Mouse (Mus musculus) CH12.LX (cell line): Measurements from ENCODE around the gene Vil1.

ENCODE experiments used
- CHD1 ChIP-seq: IDR thresholded peaks from 2 replicates; pipeline ENCODE4 v1.6.1; 2012; ENCODE audit warnings: low read depth, low read length, improper control_type of control experiment, inconsistent platforms
- CTCF ChIP-seq, 2 experiments: IDR thresholded peaks in 1 of 2; conservative IDR thresholded peaks in 1 of 2; 2 replicates each; pipeline ENCODE4 v1.5.1; 2011 to 2012; ENCODE audit warnings: low read depth in 2 of 2, low read length in 2 of 2, improper control_type of control experiment in 1 of 2, inconsistent platforms in 1 of 2, mild to moderate bottlenecking in 1 of 2, moderate library complexity in 1 of 2
- ELF1 ChIP-seq: IDR thresholded peaks from 2 replicates; pipeline ENCODE4 v1.6.1; 2014; ENCODE audit warnings: low read depth, mild to moderate bottlenecking, inconsistent platforms, low read length, improper control_type of control experiment
- EP300 ChIP-seq: IDR thresholded peaks from 2 replicates; pipeline ENCODE4 v1.6.1; 2011; ENCODE audit warnings: low read length, improper control_type of control experiment
- MAFK ChIP-seq: IDR thresholded peaks from 2 replicates; pipeline ENCODE4 v1.6.1; 2011; ENCODE audit warnings: low read length, improper control_type of control experiment; ENCODE audit not compliant: insufficient replicate concordance
- MAX ChIP-seq: IDR thresholded peaks from 2 replicates; pipeline ENCODE4 v1.6.1; 2011; ENCODE audit warnings: low read length, improper control_type of control experiment
- MXI1 ChIP-seq: IDR thresholded peaks from 2 replicates; pipeline ENCODE4 v1.6.1; 2011; ENCODE audit warnings: mild to moderate bottlenecking, low read depth, low read length, improper control_type of control experiment
- POLR2A ChIP-seq: IDR thresholded peaks from 2 replicates; pipeline ENCODE4 v1.6.1; 2011; ENCODE audit warnings: low read depth, mild to moderate bottlenecking, improper control_type of control experiment, low read length
- SIN3A ChIP-seq: IDR thresholded peaks from 2 replicates; pipeline ENCODE4 v1.6.1; 2012; ENCODE audit warnings: low read length, improper control_type of control experiment, inconsistent platforms
- SMC3 ChIP-seq: IDR thresholded peaks from 2 replicates; pipeline ENCODE4 v1.6.1; 2011; ENCODE audit warnings: low read depth, low read length, improper control_type of control experiment
- TBP ChIP-seq: conservative IDR thresholded peaks from 2 replicates; pipeline ENCODE4 v1.6.1; 2011; ENCODE audit warnings: low read depth, low read length, improper control_type of control experiment
- TCF12 ChIP-seq: IDR thresholded peaks from 2 replicates; pipeline ENCODE4 v1.6.1; 2014; ENCODE audit warnings: low read depth, mild to moderate bottlenecking, inconsistent platforms, low read length, improper control_type of control experiment
- ZC3H11A ChIP-seq: IDR thresholded peaks from 2 replicates; pipeline ENCODE4 v1.6.1; 2012; ENCODE audit warnings: low read depth, mild to moderate bottlenecking, inconsistent platforms, low read length, improper control_type of control experiment
- ZKSCAN1 ChIP-seq: IDR thresholded peaks from 2 replicates; pipeline ENCODE4 v1.6.1; 2012; ENCODE audit warnings: low read depth, inconsistent platforms, low read length, improper control_type of control experiment, borderline replicate concordance

GRCm38 (mm10) chr1:74381588-74382021, 27.6 kb upstream of the Vil1 start:
- TF ChIP-seq POLR2A = peak; percentile 59
- TF ChIP-seq CTCF (conservative IDR thresholded peaks at IDR 0.05 in 1 of 2, IDR thresholded peaks at IDR 0.05 in 1 of 2; ENCODE audit: low read depth in 2 of 2, low read length in 2 of 2) = no peak
- TF ChIP-seq TCF12 = peak; percentile 57; the same call in 1 of the 2 replicates
- no peak for TF ChIP-seq MAFK
- no peak for TF ChIP-seq MAX
- TF ChIP-seq ZC3H11A = no peak
- no peak for TF ChIP-seq SMC3
- TF ChIP-seq EP300 = peak; percentile 79
- peak; percentile 85 for TF ChIP-seq SIN3A
- 0 out of 2 replicates have a peak, but pooled peaks have one; percentile 57 for TF ChIP-seq MXI1
- TF ChIP-seq TBP = peak; percentile 38; the same call in 1 of the 2 replicates
- TF ChIP-seq ZKSCAN1 = no peak
- no peak for TF ChIP-seq CHD1
- TF ChIP-seq ELF1 = peak; percentile 84
